Mouse (Mus musculus): ENCODE measurements around the gene Gtf2a2.

Gene Gtf2a2

DNA sequence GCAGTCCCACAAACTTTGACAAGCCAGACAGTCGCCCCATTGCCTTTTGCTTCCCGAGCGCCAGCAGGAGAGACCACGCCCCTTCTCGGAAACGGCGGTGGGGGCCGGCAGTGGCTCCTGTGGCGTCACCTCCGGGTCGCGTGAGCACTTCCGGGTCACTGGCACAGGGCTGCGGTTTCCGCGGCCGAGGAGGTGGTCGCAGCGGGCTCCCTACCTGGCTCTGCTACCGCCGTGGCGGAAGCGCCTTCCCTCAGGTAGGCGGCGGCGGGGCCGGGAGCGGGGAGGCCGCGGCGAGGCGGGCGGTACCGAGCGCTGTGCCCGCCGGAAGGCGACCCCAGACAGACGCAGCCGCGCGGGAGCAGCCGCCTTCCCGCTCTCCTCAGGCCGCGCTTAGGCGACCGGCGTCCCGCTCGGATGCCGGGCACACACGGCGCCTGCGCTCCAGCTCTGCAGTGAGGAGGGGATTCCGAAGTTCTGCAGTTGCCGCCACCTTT is at the start of gene Gtf2a2:
Gtf2a2 (plus strand) TSS at position 143 of the 494 bp plus-strand sequence.
- peak; percentile 94 for DNase-seq

DNA sequence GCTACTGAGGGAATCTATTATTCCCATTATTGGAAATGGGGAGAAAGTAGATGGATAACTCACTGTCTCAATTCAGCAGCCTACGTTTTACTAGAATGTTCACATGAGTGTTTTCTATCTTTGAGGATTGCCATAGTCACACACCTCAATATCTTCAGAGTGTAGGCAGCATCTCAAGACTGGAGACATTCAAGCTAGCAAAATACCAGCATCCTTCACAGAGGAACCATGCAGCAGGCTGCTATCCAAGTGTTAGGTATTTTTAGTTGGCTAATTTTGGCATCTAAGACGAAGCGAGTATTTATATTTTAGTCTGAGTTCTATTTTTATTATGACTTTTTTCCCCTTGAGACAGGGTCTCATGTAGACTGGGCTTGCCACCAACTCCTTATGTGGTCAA is 48.0 kb upstream of the Gtf2a2 start:
- no peak for DNase-seq

DNA sequence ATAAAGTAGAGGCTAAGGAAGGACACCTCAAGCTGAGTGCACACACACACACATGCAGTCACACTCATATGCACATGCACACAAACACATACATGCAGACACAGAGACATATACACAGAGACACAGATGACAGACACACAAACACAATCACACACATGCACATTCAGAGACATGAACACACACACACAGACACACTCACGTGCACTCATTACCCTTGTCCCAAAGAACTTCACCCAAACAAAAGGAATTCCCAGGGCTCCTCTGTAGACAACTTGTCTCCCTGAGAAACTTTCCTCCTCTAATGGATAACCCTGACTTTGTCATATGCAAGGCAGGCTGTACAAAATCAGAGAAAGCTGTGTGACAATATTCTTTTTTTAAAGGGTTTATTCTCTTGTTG is 26.8 kb upstream of the Gtf2a2 start:
- no peak for DNase-seq

DNA sequence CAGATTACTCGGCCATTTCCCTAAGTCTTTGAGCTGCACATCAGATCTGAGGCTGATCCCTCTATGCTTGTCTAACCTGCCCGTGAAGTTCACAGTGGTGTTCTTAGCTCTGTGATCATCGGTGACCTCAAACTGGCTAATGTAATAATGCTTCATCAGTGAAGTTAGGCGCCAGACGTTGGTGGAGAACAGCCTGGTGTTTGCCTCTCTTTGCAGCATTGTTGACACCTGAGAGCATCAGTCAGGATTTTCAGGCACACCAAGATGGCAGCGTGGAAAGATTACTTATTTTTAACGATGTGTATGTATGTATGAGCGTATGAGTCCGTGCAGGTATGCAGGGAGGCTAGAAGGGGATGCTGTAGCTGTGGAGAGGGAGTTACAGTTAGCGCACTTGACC is 26.3 kb upstream of the Gtf2a2 start:
- DNase-seq = no peak

DNA sequence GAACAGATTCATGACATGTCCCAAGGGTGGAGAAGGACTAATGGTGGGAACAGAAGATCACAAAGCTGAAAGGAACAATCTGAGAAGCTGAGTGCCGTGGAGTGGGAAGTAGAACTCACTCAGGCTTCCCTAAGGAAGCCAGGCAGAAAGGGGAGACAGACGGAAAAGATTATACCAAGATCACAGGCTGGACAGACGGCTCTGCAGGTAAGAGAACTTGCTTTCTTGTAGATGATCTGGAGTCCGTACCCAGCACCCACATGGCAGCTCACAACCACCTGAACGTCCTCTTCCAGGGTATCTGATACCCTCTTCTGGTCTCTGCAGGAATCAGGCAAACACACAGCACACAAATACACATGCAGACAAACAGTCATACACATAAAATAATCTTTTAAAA is 25.8 kb upstream of the Gtf2a2 start:
- DNase-seq = no peak

DNA sequence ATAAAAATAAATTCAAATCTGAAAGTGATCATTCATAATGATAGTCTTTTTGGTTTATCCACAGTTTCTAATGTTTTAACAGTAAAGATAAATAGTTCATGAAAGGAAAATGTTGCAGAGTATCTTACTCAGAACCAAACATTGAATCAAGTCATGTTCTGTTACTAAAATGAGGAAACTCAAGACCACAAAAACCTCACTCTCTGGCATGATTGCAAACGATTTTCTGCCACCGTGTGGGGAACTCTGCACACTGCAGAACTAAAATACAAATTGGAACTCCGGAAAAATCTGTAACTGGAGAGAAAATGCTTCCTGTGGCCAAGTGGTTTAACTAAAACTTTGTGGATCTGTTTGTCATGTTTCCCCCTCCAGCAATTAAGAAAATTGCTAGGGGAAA is 24.8 kb upstream of the Gtf2a2 start:
- peak; percentile 55 for DNase-seq

DNA sequence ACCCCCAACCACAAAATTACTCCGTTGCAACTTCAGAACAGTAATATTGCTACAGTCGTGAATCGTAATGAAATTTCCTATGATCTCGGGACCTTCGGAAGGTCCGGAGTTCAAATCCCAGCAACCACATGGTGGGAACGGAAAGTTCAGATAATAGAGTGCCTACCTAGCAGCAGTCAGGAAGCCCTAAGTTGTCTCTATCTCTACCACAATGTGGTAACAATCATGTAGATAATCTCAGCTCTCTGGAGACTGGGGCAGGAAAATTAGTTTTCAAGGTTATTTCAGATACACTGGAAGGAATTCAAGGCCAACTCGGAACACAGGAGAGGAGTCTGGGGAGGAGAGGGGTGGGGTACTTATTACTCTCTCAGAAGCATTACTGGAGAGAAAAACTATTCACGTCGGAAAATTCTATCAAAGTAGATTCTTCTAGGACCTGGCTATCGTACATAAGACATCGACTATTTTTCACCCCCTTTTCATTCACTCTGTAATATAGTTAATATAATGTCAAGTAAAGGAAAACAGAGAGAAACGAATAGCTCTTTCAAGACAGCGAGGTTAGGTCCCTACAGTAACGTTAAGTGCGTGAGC is 23.5 kb upstream of the Gtf2a2 start:
- DNase-seq = no peak

DNA sequence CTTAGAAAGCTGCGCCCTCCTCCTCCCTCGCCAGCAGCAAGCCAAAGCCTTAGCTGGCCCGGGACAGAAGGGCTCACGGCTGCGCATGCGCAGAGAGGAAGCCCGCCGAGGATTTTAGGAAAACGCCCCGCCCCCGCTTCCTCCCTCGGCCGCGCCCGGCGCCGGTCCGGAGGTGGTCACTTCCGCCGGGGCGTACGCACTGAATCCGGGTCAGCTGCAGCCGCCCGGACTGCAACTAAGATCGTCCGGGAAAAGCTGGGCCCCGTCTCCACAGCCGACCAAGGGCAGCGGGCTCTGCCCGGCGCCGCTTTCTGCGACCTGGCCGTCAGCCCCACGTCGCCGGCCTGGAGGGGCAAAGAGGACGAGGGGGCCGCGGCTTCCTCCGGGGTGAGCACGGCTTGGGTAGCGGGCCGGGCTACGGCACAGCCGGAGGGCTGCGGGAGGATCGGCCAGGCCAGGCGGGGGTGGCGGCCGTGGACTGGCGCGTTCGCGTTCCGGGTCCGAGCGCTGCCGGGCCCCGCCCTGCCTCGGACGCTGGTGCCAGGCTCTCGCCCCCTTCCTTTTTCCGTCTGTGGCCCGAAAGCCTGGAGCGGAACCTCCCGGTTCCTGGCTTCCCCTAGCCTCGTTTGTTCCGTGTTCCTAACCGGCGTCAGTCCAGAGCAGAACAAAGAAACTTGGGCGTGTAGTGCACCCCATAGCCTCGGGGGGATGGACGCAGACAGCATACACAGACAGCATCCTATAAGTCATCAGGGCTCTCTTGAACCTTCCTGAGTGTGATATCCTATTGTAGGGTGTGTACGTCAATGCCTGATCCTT is 22.8 kb upstream of the Gtf2a2 start, which contains the start of gene Bnip2:
Bnip2 (plus strand) TSS at position 164 of the 819 bp plus-strand sequence.
- peak; percentile 96 for DNase-seq

DNA sequence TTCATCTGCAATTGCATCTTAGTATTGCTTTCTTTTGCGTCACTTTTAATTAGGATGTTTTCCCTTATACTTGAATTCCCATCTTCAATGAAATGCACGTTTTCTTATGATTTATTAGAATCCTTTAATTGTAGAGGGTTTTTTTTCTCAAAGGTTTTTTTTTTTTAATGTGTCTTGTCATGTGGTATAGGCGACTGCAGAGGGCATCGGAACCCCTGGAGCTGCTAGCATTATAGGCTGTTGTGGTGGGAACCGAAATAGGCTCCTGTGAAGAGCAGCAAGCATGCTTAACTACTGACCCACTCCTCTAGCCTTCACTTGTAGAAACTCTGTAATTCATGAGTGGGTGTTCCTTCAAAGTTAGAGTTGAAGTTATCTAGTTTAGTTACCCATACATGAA is 22.0 kb upstream of the Gtf2a2 start:
- no peak for DNase-seq

DNA sequence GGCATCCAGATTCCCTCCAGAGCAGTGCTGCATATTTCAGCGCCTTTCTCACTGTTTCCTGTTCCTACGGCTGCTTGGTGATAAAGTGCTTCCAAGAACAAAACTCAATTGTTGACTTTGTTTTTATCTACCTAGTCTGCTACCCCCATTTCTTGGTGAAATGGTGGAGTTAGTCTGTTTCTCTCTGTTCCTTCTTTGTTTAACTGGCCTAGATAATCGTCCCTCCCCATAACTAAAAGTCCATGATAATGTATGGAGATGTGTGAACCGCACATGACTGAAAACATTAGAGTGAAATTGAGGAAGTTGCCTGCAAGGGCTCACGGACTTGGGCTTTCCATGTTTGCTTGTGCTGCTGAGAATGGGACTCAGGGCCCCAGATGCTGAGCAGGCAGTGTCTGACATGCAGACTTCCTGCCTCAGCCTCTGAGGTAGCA is 19.5 kb upstream of the Gtf2a2 start:
- no peak for DNase-seq

DNA sequence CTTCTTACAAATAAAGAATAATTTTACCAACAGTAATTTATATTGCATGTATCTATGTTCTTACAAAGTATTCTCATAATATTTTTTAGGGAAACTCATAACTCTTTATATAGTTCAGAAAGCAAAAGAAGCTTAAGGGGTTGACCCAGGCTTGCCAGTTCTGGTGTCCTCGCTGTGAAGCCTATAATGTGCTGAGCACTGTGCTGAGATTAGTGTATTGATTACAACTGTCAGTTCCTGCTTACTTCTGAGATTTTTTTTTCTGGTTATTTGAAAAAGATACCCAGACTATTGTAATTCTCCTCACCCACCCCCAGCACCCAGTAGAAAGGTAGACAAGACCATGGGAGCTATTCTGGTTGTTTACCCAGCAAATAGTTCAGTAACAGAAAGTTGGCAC is 18.9 kb upstream of the Gtf2a2 start:
- no peak for DNase-seq

DNA sequence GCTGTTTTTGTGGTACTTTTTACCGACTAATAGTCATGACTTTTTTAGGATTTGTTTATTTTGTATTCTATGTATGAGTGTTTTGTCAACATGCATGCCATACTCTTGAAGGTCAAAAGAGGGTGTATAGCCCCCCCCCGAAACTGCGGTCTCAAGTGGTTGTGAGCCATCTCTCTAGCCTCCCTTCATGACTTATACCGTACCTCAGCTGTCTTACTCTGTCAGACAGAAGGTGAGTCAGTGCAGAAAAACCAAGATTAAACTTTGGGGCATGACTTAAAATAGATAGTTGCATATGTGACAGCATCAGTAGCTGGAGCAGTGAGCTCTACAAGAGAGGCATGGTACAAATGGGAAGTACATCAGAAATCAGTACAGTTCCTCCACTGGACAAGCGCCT is 17.8 kb upstream of the Gtf2a2 start:
- DNase-seq = no peak

DNA sequence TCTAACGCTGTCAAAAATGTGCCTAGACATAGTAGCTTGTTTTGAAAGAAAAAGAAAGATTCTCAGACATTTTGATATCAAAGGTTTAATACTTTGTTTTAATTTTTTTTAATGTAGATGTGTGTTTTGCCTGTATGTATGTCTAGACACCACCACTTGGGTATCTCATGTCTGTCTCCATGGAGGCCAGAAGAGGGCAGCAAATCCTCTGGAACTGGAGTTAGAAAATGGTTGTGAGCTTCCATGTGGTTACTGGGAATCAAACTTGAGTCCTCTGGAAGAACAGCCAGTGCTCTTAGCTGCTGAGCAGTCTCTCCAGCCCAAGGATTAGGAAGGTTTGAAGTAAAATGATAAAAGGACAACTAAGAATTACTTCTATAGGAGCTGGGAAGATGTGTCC is 13.0 kb upstream of the Gtf2a2 start:
- no peak for DNase-seq

DNA sequence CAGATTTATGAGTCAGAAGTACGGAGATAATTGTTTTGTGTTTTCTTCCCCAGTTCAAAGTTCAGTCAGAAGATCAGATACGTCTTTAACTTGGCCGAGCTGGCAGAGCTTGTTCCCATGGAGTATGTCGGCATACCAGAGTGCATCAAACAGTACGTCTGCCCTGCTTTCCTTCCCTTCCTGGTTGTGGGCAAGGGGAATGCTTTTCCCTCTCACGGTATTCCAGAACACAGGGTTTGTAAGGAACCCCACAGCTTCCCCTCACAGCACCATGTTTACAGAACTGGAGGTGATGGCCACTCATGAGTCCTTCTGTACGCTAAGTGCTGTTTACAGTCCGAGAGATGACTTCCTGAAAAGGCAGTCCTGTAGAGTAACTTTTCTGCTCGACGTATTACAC is 8.8 kb upstream of the Gtf2a2 start:
- no peak for DNase-seq

DNA sequence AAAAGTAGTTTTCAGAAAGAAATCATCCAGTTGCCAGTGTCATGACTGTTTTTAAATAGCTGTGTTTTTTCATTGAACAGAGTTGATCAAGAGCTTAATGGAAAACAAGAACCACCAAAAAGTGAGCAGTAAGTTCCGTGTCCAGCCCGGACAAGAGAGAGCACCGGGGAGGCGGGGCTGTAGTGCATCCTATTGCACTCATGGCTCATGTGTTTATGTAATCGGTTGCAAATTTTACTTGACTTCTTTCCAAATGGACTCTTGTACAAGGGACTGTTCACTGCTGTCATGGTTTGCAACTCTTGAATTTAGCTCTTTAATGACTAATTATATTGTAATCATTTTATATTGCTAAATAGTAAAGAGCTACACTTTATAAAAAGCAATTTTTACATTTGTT is 5.4 kb upstream of the Gtf2a2 start:
- no peak for DNase-seq

DNA sequence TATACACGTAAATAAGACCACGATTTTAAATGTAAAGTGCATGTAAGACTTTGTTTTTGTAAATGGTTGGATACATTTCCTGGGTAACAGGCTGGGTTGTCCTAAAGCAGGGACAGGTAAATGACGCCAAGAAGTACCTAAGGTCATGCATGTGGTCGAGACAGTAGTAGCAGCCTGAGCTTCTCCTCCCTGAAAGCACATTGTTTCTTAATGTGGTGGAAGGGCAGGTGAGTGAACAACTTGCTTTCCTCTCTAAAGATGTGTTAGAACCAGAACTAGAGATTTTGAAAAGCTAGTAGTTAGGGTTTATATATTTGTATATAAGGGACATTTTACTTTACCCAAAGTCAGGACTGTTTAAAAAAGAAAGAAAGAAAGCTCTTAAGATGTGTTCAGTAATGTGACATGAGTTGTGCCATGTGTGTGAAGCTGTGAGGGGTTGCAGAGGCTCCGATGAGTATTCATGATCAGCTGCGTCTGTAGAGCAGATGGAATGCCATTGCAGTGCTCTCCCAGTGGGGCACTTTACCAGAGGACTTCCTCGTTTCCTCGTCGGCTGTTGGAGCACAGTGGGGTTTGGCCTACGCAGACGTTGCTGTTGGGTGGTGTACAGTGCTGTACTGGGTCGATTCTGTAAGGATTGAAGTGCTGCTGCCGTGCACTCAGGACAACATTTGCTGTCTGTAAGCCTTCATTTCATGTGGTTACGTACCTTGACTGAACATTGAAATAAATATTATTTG is 4.7 kb upstream of the Gtf2a2 start:
- no peak for DNase-seq

DNA sequence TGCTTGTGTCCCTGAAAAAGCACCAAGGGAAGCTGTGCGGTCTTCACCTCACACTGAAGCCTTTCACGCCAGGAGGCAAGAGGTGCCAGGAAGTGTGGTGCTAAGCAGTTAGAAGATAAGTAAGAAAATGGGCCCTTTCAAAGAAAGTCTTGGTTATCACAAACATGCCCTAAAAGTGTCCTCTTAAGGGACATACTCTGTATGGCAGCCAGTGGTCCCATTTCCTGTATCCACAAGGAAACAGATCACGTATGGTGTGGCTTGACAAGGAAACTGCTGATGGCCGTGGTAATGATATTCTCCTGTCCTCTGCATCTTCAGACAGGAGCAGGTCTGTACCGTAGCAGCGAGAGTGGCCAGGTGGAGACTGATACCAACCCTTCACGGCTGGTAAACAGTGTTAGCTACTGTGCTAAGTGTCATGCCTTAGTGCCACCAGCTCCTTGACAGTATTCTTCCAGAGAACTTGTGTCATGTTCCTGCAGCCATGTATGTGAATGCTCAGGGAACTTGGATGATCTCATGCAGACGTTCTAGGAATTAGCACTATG is 2.5 kb upstream of the Gtf2a2 start:
- DNase-seq = no peak

DNA sequence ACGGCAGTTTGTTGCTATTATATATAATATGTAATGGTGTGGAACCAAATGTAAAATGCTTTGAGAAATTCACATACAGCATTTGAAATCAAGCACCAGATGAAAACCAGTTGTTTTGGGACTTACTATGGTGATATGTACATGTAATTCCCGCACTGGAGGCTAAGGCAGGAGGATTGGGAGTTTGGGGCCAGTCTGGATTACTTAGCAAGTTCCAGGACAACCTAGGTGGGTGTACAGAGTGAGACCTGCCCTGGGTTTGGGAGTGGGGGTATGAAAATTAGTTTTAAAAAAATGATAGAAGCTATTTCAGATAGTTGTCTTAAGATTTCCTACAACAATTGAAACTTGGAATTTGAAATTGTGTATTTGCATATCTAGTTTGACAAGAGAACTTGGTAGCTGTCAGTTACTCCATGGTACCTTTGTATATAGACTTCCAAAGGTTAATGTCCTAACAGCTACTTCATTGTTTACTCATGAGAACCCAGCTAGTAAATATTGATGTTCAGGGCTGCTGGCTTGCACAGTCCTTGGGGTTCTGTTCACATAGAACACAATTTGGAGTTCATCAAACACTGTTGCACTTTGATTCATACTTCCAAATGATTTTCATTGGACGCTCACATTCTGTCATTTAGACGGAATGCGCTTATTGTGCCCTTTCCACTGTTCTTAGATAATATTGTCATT is 1.4 kb upstream of the Gtf2a2 start:
- DNase-seq = no peak

DNA sequence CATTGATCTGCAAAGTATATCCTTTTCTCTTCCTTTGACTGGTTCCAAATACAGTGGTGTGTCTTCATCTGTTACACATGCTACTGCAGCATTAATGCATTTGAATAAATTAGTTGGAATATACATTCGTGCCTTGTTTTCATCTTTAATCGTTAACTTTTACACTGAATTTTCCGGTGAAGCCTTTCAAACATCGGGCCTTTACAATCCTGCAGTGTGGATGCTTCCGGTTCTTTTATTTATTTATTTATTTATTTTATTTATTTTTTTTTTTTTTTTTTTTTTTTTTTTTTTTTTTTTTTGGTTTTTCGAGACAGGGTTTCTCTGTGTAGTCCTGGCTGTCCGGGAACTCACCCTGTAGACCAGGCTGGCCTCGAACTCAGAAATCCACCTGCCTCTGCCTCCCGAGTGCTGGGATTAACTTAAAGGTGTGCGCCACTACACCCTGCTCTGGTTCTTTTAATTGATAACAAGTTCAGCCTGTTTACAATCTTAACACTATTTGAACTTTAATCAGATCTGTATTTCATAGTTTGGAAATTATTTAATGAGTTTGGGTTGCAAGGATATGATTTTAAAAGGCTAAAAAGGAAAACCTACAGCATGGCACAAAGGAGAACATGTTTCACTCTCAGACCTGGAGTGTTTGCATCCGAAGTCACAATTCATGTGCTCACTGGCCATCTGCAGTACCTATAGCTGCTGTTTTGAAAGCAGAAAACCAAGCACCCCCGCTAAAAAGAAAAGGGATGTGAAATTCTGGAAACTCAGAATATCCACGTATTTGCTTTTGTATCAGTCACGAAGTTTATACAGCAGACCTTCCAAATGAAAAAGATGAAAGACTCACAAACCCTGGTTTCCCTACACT is 578 bp upstream of the Gtf2a2 start:
- DNase-seq = no peak

DNA sequence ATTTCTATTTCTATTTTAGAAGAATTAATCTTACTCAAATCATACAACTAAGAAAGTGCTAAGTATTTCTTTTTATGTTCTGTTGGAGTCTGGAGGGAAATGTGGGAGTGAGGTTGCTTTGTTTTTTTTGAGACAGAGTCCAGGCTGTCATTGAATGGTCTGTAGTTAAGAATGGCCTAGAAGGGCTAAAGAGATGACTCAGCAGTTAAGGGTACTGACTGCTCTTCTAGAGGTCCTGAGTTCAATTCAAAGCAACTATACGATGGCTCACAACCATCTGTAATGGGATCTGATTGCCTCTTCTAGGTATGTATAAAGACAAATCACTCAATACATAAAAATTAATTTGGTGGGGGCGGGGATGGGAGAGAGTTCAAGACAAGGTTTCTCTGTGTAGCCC is 3.3 kb downstream of the Gtf2a2 start:
- DNase-seq = no peak

DNA sequence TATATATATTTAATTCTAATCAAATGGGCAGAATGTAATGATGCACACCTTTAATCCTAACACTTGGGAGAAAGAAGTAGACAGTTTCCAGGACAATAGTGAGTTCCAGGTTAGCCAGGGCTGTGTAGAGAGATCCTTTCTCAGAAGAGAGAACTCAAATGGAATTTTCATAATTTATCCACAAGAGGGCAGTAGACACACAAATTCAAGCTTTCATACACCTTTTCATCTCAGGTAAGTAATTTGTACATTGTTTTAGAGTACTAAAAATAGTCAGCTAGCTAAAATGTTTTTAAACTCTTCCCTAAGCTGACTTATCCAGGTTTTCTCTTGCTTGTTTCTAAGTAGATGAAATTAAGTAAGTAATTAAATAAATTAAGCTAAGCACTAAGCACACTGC is 6.5 kb downstream of the Gtf2a2 start:
- no peak for DNase-seq

DNA sequence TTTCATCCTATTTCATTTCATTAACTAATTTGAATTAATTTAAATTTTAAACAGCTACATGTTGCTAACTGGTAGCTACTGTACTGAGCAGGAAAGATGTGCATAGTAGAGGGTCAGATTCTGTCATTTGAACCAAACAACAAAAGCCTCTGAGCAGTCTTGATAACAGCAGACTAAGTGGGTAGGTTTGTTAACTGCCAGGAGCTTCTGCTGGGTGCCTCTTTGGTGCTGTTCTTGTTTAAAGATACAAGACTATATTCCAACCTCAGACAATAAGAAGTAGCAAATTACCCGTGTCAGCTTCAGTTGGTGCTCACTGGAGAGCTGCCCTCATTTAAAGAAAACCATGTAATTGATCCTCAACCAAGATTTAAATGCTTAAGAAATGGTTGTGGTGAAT is 9.3 kb downstream of the Gtf2a2 start:
- no peak for DNase-seq
